Mouse (Mus musculus) spleen, postnatal 36 days (tissue): ENCODE measurements around the gene Nectin2.
A peak's percentile ranks its signal among the peaks of the same experiment; 100 is the strongest.
"Not testable (repeated sequence)": the region's sequence is repeated elsewhere in the genome, so short reads cannot be mapped to it uniquely, and the experiment has no call there.

Source experiments
- DNase-seq, 2 experiments: peaks; one replicate each; pipeline ENCODE4 v3.0.0; 2022; ENCODE audit warnings: low spot score in 2 of 2, mixed read lengths in 1 of 2

Nectin2 gene

GRCm38 (mm10) chr7:19688611-19689010 lies 61.7 kb downstream of the Nectin2 start:
- no peak for DNase-seq

- no peak for DNase-seq
Measured at GRCm38 (mm10) chr7:19688101-19688500, 62.2 kb downstream of the Nectin2 start.

GRCm38 (mm10) chr7:19686927-19687583 lies 63.2 kb downstream of the Nectin2 start:
- not testable (repeated sequence) for DNase-seq

- DNase-seq = no peak
Measured at GRCm38 (mm10) chr7:19686521-19686920, 63.8 kb downstream of the Nectin2 start.

GRCm38 (mm10) chr7:19685374-19685773 lies 64.9 kb downstream of the Nectin2 start:
- DNase-seq = no peak

- peak; percentile 62 to 68 for DNase-seq
Measured at GRCm38 (mm10) chr7:19683771-19684201, 66.5 kb downstream of the Nectin2 start.

GRCm38 (mm10) chr7:19682979-19683378 lies 67.3 kb downstream of the Nectin2 start:
- DNase-seq = no peak

- no peak for DNase-seq
Measured at GRCm38 (mm10) chr7:19681202-19681694, 69.0 kb downstream of the Nectin2 start, which contains the start of the genes Gm44805 and Apoc4. Gm44805 (minus strand) TSS chr7:19681423. Apoc4 (minus strand) TSS chr7:19681479.

GRCm38 (mm10) chr7:19680702-19681101 lies 69.6 kb downstream of the Nectin2 start:
- DNase-seq = no peak

GRCm38 (mm10) chr7:19678901-19679300 lies 71.4 kb downstream of the Nectin2 start:
- no peak for DNase-seq

- DNase-seq = no peak
Measured at GRCm38 (mm10) chr7:19677872-19678271, 72.4 kb downstream of the Nectin2 start, which contains the start of gene Apoc2. Apoc2 (minus strand) TSS chr7:19677941.

- DNase-seq = no peak
Measured at GRCm38 (mm10) chr7:19676662-19677061, 73.6 kb downstream of the Nectin2 start.

- DNase-seq = no peak
Measured at GRCm38 (mm10) chr7:19675824-19676223, 74.5 kb downstream of the Nectin2 start.

GRCm38 (mm10) chr7:19673083-19673699 lies 77.1 kb downstream of the Nectin2 start:
- DNase-seq = no peak

GRCm38 (mm10) chr7:19671511-19671910 lies 78.8 kb downstream of the Nectin2 start:
- no peak for DNase-seq

GRCm38 (mm10) chr7:19668947-19669721 lies 81.1 kb downstream of the Nectin2 start:
- peak; percentile 90 to 93 for DNase-seq

GRCm38 (mm10) chr7:19667434-19667833 lies 82.8 kb downstream of the Nectin2 start:
- DNase-seq = peak; percentile 50 to 66

GRCm38 (mm10) chr7:19666750-19667149 lies 83.5 kb downstream of the Nectin2 start:
- DNase-seq = no peak
